Mouse (Mus musculus) embryonic facial prominence, embryonic 14.5 days (tissue): ENCODE data around the gene Nrip3. TPM values are rescaled to one million over a fixed set of nuclear protein-coding genes. Genes with fewer than 3 reads are reported as not detected.

Experiments
- ATAC-seq: fragments of 200-750 bp; cut with Nextera tagmentation; 2 replicates; pipeline ENCODE4 v1.8.0; 2017; ENCODE audit warnings: low read depth, moderate number of reproducible peaks, moderate TSS enrichment
- DNase-seq: peaks from one replicate; pipeline ENCODE4 v3.0.0-alpha.2; 2015; ENCODE audit warnings: low spot score
- H3K27ac ChIP-seq: fragments of 300-500 bp; sonication (generic); replicated peaks from 2 replicates; pipeline ENCODE4 v1.5.1; 2014; ENCODE audit warnings: low read depth, mild to moderate bottlenecking, low read length, moderate library complexity
- H3K27me3 ChIP-seq: fragments of 300-500 bp; sonication (generic); replicated peaks from 2 replicates; pipeline ENCODE4 v1.6.1; 2014; ENCODE audit warnings: low read length; ENCODE audit not compliant: control insufficient read depth, insufficient read depth
- H3K36me3 ChIP-seq: fragments of 300-500 bp; sonication (generic); 2 replicates; pipeline ENCODE4 v1.6.1; 2014; ENCODE audit warnings: low read length, mixed read lengths; ENCODE audit not compliant: control insufficient read depth, insufficient read depth
- H3K4me1 ChIP-seq: fragments of 300-500 bp; sonication (generic); 2 replicates; pipeline ENCODE4 v1.6.1; 2014; ENCODE audit warnings: antibody characterized with exemption, low read length; ENCODE audit not compliant: control insufficient read depth, insufficient read depth
- H3K4me2 ChIP-seq: fragments of 300-500 bp; sonication (generic); 2 replicates; pipeline ENCODE4 v1.6.1; 2014; ENCODE audit warnings: low read depth, mild to moderate bottlenecking, low read length, moderate library complexity, mixed read lengths
- H3K4me3 ChIP-seq: fragments of 300-500 bp; sonication (generic); 2 replicates; pipeline ENCODE4 v1.5.1; 2014; ENCODE audit warnings: low read depth, mild to moderate bottlenecking, low read length
- H3K9ac ChIP-seq: fragments of 300-500 bp; sonication (generic); 2 replicates; pipeline ENCODE4 v1.6.1; 2014; ENCODE audit warnings: low read depth, mild to moderate bottlenecking, low read length, moderate library complexity, mixed read lengths
- H3K9me3 ChIP-seq: fragments of 300-500 bp; sonication (generic); 2 replicates; pipeline ENCODE4 v1.6.1; 2016; ENCODE audit warnings: low read length; ENCODE audit not compliant: control insufficient read depth
- WGBS: fragments of 180-500 bp; shearing (Covaris S2); extraction: QIAGEN DNeasy Blood & Tissue Kit; methylation state at CpG from one replicate; pipeline ENCODE4 v1.1.7; 2014; 5-methylcytosine and 5-hydroxymethylcytosine counted together
- polyA plus RNA-seq: library from polyadenylated mRNA; unstranded; fragments of >200 nt; fragmentation: Nextera tagmentation; extraction: Ambion mirVana; gene quantifications from 2 replicates; pipeline ENCODE4 v1.2.1, GENCODE M21; 2014

The Nrip3 gene
- polyA plus RNA-seq, 1 experiment from 2014 or later: 1.8 TPM

DNA sequence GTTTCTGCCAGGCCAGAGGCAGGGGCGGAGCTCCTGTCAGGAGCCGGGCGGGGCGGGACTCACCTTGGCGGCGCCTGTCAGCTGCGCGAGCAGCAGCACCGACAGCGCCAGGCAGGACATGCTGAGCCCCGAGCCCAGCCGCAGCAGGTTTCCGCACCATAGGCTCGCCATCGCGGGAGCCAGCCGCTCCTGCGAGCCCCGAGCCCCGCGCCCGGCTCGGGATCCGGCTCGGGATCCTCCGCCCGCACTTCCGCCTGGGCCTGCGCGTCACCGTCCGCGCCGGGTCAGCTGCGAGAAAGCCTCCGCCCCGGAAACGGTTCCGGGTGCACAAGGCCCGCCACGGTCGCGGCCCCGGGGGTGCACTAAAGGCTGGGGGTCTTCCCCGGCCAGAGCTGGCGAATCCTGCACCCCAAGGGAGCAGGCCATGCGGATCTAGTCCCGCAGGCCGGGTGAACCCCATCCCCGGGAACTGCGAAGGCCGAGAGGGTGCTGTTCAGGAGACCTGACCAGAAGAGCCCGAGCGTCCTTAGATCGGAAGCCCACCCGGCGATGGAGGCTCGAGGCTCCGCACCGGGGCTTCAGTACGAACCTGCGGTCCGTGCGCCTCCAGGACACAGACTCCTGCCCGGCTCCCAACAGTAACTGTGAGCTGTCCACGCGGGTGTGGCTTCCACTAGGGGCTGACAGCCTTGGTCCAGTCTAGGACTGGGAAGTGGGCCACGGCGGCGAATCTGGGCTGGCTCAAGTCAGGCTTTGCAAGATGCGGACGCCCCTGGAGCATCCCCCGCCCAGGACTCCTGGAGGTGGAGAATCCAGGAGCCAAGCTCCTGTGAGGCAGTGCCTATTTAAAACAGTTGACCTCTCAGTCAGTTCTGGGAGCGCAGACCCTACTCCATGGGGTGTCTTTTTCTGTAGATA is 29.6 kb downstream of the Nrip3 start, which contains the start of gene Tmem9b:
Tmem9b (minus strand) TSS at position 868 of the 918 bp plus-strand sequence.
- H3K4me2 ChIP-seq: peak within 1 kb of the TSS; percentile 67
- peaks cover 16% of the 10 kb centered on the region for H3K4me1 ChIP-seq
- H3K9ac ChIP-seq: peak within 1 kb of the TSS; percentile 80
- ATAC-seq (peak; percentile 91), DNase-seq (peak; percentile 86)
- H3K27ac ChIP-seq: peak within 1 kb of the TSS; percentile 83
- H3K36me3 ChIP-seq: no peaks in the 10 kb centered on the region
- H3K27me3 ChIP-seq: no peaks in the 10 kb centered on the region
- WGBS: 0% methylated on average over 20 of the region's 74 CpGs
- H3K9me3 ChIP-seq: no peaks in the 10 kb centered on the region
- H3K4me3 ChIP-seq: peak within 1 kb of the TSS; percentile 69

DNA sequence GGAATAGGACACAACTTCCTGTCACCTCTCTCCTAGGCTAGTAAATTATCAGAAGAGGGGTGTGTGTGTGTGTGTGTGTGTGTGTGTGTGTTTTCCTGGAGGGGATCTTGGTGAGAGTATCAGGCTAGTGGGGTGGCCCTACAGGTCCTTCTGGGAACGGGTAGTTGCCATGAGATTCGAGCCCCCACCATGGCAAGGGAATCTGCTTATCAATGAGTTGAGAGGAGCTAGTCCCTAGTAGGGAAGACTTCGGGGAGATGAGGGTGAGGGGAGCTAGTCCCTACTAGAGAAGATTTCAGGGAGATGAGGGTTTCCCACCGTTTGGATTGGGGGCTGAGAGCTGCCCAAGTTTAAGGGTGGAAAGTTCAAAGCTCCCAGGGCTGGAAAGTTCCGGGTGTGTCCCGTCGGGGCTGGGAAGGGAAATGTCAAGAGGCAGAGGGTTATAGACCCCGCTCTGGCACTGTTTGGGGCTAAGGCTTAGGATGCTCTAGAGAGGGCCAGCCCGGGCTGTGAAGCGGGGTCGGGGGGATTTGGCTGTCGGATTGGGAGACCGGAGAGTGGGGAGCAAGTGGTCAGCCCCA is 30.3 kb downstream of the Nrip3 start:
- Histone ChIP-seq H3K9me3 (no peaks in the 10 kb centered on the region), H3K4me2 (peak overlapping the region; percentile 67), H3K9ac (peak overlapping the region; percentile 80), H3K36me3 (peaks cover 4% of the 10 kb centered on the region; the same call in 1 of the 2 replicates), H3K4me1 (peaks cover 16% of the 10 kb centered on the region), H3K27me3 (no peaks in the 10 kb centered on the region), H3K27ac (peak overlapping the region; percentile 83), H3K4me3 (peak overlapping the region; percentile 69)
- no peak for DNase-seq
- no peak for ATAC-seq
- WGBS: 3% methylated on average over 13 of the region's 13 CpGs

DNA sequence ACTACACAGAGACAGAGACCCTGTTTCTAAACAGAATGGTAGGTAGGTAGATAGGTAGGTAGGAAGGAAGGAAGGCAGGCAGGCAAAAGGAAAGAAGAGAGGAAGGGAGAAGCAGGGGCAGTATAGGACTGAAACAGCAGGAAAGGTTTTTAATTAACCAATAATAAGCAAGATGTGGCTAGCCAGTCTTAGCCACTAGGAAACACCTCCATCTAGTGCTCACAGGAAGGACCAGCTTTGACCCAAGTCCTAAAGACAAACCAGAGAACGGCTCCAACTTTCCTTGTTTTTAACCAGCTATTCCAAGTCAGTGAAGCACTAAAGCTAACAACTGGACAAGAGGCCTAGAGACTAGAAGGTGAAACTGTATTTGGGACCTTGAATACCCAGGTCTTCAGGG is 34.1 kb downstream of the Nrip3 start:
- Histone ChIP-seq H3K4me2 (no peak overlapping the region), H3K9me3 (no peaks in the 10 kb centered on the region), H3K27ac (no peak overlapping the region), H3K4me1 (peaks cover 4% of the 10 kb centered on the region; the same call in 1 of the 2 replicates), H3K36me3 (peaks cover 32% of the 10 kb centered on the region), H3K4me3 (no peak overlapping the region), H3K9ac (no peak overlapping the region), H3K27me3 (no peaks in the 10 kb centered on the region)
- DNase-seq: no peak
- ATAC-seq: no peak
- 44% methylated on average over 1 of the region's 1 CpGs for WGBS

- Histone ChIP-seq H3K9me3 (no peaks in the 10 kb centered on the region), H3K9ac (no peak overlapping the region)
Measured at GRCm38 (mm10) chr7:109741703-109742102, 40.1 kb downstream of the Nrip3 start.

DNA sequence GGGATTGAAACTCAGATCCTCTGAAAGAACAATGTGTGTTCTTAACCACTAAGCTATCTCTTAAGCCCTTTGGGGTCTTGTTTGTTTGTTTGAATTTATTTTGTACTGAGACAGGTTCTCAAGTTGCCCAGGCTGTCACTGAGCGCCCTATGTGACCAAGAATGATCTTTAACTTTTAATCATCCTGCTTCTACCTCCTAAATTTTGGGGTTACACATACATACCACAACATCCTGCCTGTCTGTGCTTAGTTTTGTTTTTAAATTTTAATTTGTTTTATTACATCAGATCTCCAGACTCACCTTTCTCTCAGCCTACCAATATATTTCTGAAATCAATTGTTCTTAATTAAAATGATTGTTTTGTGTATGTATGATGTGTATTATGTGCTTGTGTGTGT is 40.8 kb downstream of the Nrip3 start:
- Histone ChIP-seq H3K27me3 (no peaks in the 10 kb centered on the region), H3K4me1 (no peaks in the 10 kb centered on the region), H3K27ac (no peak overlapping the region; the same call in 1 of the 2 replicates), H3K9me3 (no peaks in the 10 kb centered on the region), H3K9ac (no peak overlapping the region), H3K4me2 (no peak overlapping the region), H3K4me3 (no peak overlapping the region), H3K36me3 (peaks cover 60% of the 10 kb centered on the region)
- ATAC-seq (no peak), DNase-seq (no peak)
- 86% methylated on average over 1 of the region's 1 CpGs for WGBS

More at GRCm38 (mm10) chr7:109741703-109742102, 40.1 kb downstream of the Nrip3 start:
- Histone ChIP-seq H3K4me1 (no peaks in the 10 kb centered on the region), H3K4me2 (no peak overlapping the region), H3K36me3 (peaks cover 60% of the 10 kb centered on the region), H3K27me3 (no peaks in the 10 kb centered on the region), H3K27ac (no peak overlapping the region), H3K4me3 (no peak overlapping the region)
- DNase-seq (no peak), ATAC-seq (no peak)
- 88% methylated on average over 4 of the region's 4 CpGs for WGBS

DNA sequence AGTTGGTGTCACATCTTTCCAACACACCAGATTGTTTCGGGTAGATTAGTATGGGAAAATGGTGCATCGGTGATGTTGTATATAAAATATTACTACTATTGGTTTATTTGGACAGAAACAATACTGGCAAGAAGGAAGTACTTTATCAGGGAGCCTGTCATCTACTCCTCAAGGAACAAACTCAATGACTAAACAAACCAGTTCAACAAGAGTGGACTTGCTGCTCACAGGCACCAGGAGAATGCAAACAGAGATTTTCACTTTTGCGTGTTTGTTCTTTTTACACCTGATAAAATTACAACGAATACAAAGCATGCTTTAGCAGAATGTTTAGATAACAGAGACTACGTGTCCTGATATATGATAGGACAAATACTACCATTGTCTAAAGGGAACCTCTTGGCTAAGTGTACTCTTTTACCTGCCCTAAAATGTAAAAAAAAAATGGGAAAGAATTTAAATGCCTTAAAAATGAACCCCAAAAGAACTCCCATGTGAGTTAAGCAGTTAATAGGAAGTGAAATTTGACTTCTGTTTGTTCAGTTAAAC is 41.9 kb downstream of the Nrip3 start:
- H3K36me3 ChIP-seq: peaks cover 56% of the 10 kb centered on the region
- no peak overlapping the region for H3K4me2 ChIP-seq
- H3K27me3 ChIP-seq: no peaks in the 10 kb centered on the region
- no peaks in the 10 kb centered on the region for H3K9me3 ChIP-seq
- ATAC-seq: peak; percentile 76; the same call in 1 of the 2 replicates
- DNase-seq: peak; percentile 75
- no peak overlapping the region for H3K9ac ChIP-seq
- H3K4me1 ChIP-seq: no peaks in the 10 kb centered on the region
- H3K4me3 ChIP-seq: no peak overlapping the region
- WGBS: 77% methylated on average over 5 of the region's 5 CpGs
- 0 out of 2 replicates have a peak overlapping the region, but pooled peaks have one; percentile 44 for H3K27ac ChIP-seq

GRCm38 (mm10) chr7:109734806-109735205 is 47.0 kb downstream of the Nrip3 start:
- peaks cover 12% of the 10 kb centered on the region; the same call in 1 of the 2 replicates for H3K4me1 ChIP-seq
- no peak for DNase-seq
- no peaks in the 10 kb centered on the region for H3K27me3 ChIP-seq
- H3K36me3 ChIP-seq: peaks cover 29% of the 10 kb centered on the region
- WGBS: 84% methylated on average over 4 of the region's 4 CpGs
- H3K9me3 ChIP-seq: no peaks in the 10 kb centered on the region
- no peak overlapping the region for H3K27ac ChIP-seq
- no peak overlapping the region for H3K9ac ChIP-seq
- ATAC-seq: no peak
- H3K4me2 ChIP-seq: no peak overlapping the region
- H3K4me3 ChIP-seq: no peak overlapping the region

GRCm38 (mm10) chr7:109731626-109732025 is 50.2 kb downstream of the Nrip3 start, which contains the start of gene Ascl3:
TSS of gene Ascl3 (minus strand) at chr7:109731726.
- Histone ChIP-seq H3K4me2 (no peak within 1 kb of the TSS), H3K27ac (no peak within 1 kb of the TSS)
- 71% methylated on average over 5 of the region's 5 CpGs for WGBS

More at GRCm38 (mm10) chr7:109731626-109732025, 50.2 kb downstream of the Nrip3 start, which contains the start of gene Ascl3:
- Histone ChIP-seq H3K9me3 (no peaks in the 10 kb centered on the region), H3K4me1 (peaks cover 12% of the 10 kb centered on the region; the same call in 1 of the 2 replicates), H3K9ac (no peak within 1 kb of the TSS), H3K36me3 (peaks cover 11% of the 10 kb centered on the region), H3K4me3 (no peak within 1 kb of the TSS), H3K27me3 (no peaks in the 10 kb centered on the region)
- ATAC-seq (no peak), DNase-seq (no peak)
